Mouse (Mus musculus) myocyte (in vitro differentiated cells): Measurements from ENCODE around the gene Cdc37.

ENCODE experiments used
- POLR2A ChIP-seq: IDR thresholded peaks from one replicate; pipeline ENCODE4 v1.6.1; 2011; ENCODE audit warnings: low read depth, mild to moderate bottlenecking, control low read depth, moderate library complexity; ENCODE audit not compliant: insufficient read length
- POLR2AphosphoS2 ChIP-seq: IDR thresholded peaks from one replicate; pipeline ENCODE4 v1.6.1; 2011; ENCODE audit warnings: low read depth, control low read depth; ENCODE audit not compliant: insufficient read length
- SRF ChIP-seq: IDR thresholded peaks from one replicate; pipeline ENCODE4 v1.6.1; 2011; ENCODE audit warnings: low read depth; ENCODE audit not compliant: control insufficient read depth, insufficient read length
- TCF12 ChIP-seq: IDR thresholded peaks from one replicate; pipeline ENCODE4 v1.6.1; 2011; ENCODE audit warnings: mild to moderate bottlenecking, control low read depth; ENCODE audit not compliant: poor library complexity, insufficient read depth, severe bottlenecking
- USF1 ChIP-seq: IDR thresholded peaks from one replicate; pipeline ENCODE4 v1.6.1; 2011; ENCODE audit warnings: low read depth, mild to moderate bottlenecking, control low read depth, moderate library complexity

DNA sequence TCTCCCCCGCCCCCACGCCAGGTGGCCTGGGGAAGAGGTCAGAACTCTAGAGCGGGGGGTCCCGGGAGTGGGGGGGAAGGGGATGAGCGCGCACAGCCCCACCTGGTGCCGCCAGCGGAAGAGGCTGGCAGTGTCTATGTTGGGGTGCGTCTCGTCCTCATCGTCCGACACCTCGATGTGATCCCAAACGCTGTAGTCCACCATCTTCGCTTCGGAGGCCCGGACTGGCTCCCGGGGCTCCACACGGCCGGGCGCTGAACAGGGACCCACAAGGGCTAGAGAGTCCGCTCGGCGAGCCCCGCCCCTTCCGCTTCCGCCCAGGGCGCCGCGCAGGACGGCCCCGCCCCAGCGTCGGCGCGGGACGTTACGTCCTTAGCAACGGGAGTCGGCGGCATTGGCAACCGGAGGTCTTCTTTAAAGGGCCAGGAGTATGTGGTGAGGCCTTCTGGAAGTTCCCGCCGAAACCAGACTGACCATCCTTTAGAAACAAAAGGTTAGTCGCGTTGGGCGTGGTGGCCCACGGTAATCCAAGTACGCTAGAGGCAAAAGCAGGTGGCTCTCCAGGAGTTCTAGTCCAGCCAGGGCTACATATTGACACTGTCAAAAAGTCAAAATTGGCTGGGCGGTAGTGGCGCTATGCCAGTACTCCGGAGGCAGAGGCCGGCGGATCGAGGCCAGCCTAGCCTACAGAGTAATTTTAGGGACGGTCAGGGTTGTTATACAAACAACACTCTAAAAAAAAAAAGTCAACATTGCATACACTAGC, at the start of gene Cdc37:
- TF ChIP-seq TCF12 (no peak), POLR2AphosphoS2 (peak; percentile 80), POLR2A (peak; percentile 85), SRF (peak; percentile 31), USF1 (no peak)
